Mouse (Mus musculus): ENCODE measurements at regions not wholly inside any gene's neighbourhood (a gene's known extent, or its start where the extent isn't known, plus 50 kb on each side); places are given as distances from the start of the nearest gene placed in this dataset.

GRCm38 (mm10) chr9:46581844-46582243 is 262.1 kb upstream of the 4931429L15Rik start:
- H3K4me2 ChIP-seq (ENCODE audit: low read depth, low read length): no peak overlapping the region
- ATAC-seq (ENCODE audit: low read depth): no peak

GRCm38 (mm10) chr9:46562301-46562700 is 242.5 kb upstream of the 4931429L15Rik start:
- H3K4me2 ChIP-seq (ENCODE audit: low read depth, low read length): no peak overlapping the region
- H3K4me3 ChIP-seq (ENCODE audit: low read depth, low read length): no peak overlapping the region
- H3K27ac ChIP-seq (replicated peaks; ENCODE audit: low read depth, low read length): no peak overlapping the region
- no peaks in the 10 kb centered on the region for H3K36me3 ChIP-seq (ENCODE audit: control insufficient read depth, insufficient read depth, low read length)
- ATAC-seq (ENCODE audit: low read depth): no peak
- no peaks in the 10 kb centered on the region for H3K4me1 ChIP-seq (ENCODE audit: control insufficient read depth, insufficient read depth, low read length)
- no peaks in the 10 kb centered on the region for H3K27me3 ChIP-seq (replicated peaks; ENCODE audit: control insufficient read depth, insufficient read depth, low read length)
- DNase-seq (ENCODE audit: low spot score): no peak
- H3K9me3 ChIP-seq (ENCODE audit: control insufficient read depth, low read length): no peaks in the 10 kb centered on the region
- WGBS: 93% methylated on average over 4 of the region's 4 CpGs
- no peak overlapping the region for H3K9ac ChIP-seq (ENCODE audit: low read depth, low read length)

More at GRCm38 (mm10) chr9:46581844-46582243, 262.1 kb upstream of the 4931429L15Rik start:
- Histone ChIP-seq H3K9me3 (ENCODE audit: control insufficient read depth, low read length) (peaks cover 14% of the 10 kb centered on the region), H3K27me3 (replicated peaks; ENCODE audit: control insufficient read depth, insufficient read depth, low read length) (no peaks in the 10 kb centered on the region), H3K4me1 (ENCODE audit: control insufficient read depth, insufficient read depth, low read length) (no peaks in the 10 kb centered on the region), H3K36me3 (ENCODE audit: control insufficient read depth, insufficient read depth, low read length) (no peaks in the 10 kb centered on the region), H3K9ac (ENCODE audit: low read depth, low read length) (no peak overlapping the region), H3K27ac (replicated peaks; ENCODE audit: low read depth, low read length) (no peak overlapping the region), H3K4me3 (ENCODE audit: low read depth, low read length) (no peak overlapping the region)
- 25% methylated on average over 4 of the region's 4 CpGs for WGBS
- DNase-seq (ENCODE audit: low spot score): no peak

GRCm38 (mm10) chr9:46558481-46558880 is 238.7 kb upstream of the 4931429L15Rik start:
- Histone ChIP-seq H3K9me3 (ENCODE audit: control insufficient read depth, low read length) (no peaks in the 10 kb centered on the region), H3K4me2 (ENCODE audit: low read depth, low read length) (no peak overlapping the region), H3K9ac (ENCODE audit: low read depth, low read length) (no peak overlapping the region), H3K4me1 (ENCODE audit: control insufficient read depth, insufficient read depth, low read length) (no peaks in the 10 kb centered on the region), H3K27ac (replicated peaks; ENCODE audit: low read depth, low read length) (no peak overlapping the region), H3K36me3 (ENCODE audit: control insufficient read depth, insufficient read depth, low read length) (no peaks in the 10 kb centered on the region), H3K4me3 (ENCODE audit: low read depth, low read length) (no peak overlapping the region), H3K27me3 (replicated peaks; ENCODE audit: control insufficient read depth, insufficient read depth, low read length) (no peaks in the 10 kb centered on the region)
- no peak for DNase-seq (ENCODE audit: low spot score)
- WGBS: 82% methylated on average over 5 of the region's 5 CpGs
- no peak for ATAC-seq (ENCODE audit: low read depth)

DNA sequence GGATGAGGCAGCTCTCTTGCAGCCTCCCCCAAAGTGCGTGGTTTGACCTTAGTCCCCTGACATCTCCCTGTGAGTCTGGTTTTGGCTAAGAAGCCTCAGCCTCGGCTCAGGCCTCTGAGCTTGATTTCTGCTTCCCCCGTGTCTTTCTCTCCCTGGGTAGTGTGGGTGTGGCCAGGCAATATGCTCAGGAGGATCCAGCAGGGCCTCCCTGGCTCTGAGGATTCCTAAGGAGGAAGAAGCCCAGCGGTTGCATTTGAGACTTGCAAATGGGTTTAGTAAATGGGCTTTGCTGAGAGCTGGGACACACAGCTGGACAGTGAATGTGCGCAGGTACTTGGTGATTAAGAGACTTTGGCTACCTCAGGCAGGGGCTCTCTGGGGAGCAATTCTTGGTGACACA is 238.0 kb upstream of the 4931429L15Rik start:
- no peaks in the 10 kb centered on the region; the same call in 1 of the 2 replicates for H3K4me1 ChIP-seq (ENCODE audit: control insufficient read depth, insufficient read depth, low read length)

GRCm38 (mm10) chr9:46555156-46555555 is 235.4 kb upstream of the 4931429L15Rik start:
- H3K4me3 ChIP-seq (ENCODE audit: low read depth, low read length): no peak overlapping the region
- no peaks in the 10 kb centered on the region; the same call in 1 of the 2 replicates for H3K4me1 ChIP-seq (ENCODE audit: control insufficient read depth, insufficient read depth, low read length)
- H3K27me3 ChIP-seq (replicated peaks; ENCODE audit: control insufficient read depth, insufficient read depth, low read length): no peaks in the 10 kb centered on the region
- WGBS: 51% methylated on average over 6 of the region's 6 CpGs
- H3K9ac ChIP-seq (ENCODE audit: low read depth, low read length): no peak overlapping the region
- H3K9me3 ChIP-seq (ENCODE audit: control insufficient read depth, low read length): no peaks in the 10 kb centered on the region
- no peak overlapping the region for H3K4me2 ChIP-seq (ENCODE audit: low read depth, low read length)
- no peak for DNase-seq (ENCODE audit: low spot score)
- no peaks in the 10 kb centered on the region for H3K36me3 ChIP-seq (ENCODE audit: control insufficient read depth, insufficient read depth, low read length)
- no peak overlapping the region for H3K27ac ChIP-seq (replicated peaks; ENCODE audit: low read depth, low read length)
- no peak for ATAC-seq (ENCODE audit: low read depth)

More for the DNA sequence above, 238.0 kb upstream of the 4931429L15Rik start:
- 29% methylated on average over 5 of the region's 5 CpGs for WGBS
- ATAC-seq (ENCODE audit: low read depth) (no peak), DNase-seq (ENCODE audit: low spot score) (no peak)
- Histone ChIP-seq H3K4me3 (ENCODE audit: low read depth, low read length) (no peak overlapping the region), H3K9me3 (ENCODE audit: control insufficient read depth, low read length) (no peaks in the 10 kb centered on the region), H3K27me3 (replicated peaks; ENCODE audit: control insufficient read depth, insufficient read depth, low read length) (no peaks in the 10 kb centered on the region), H3K36me3 (ENCODE audit: control insufficient read depth, insufficient read depth, low read length) (no peaks in the 10 kb centered on the region), H3K27ac (replicated peaks; ENCODE audit: low read depth, low read length) (no peak overlapping the region), H3K9ac (ENCODE audit: low read depth, low read length) (no peak overlapping the region), H3K4me2 (ENCODE audit: low read depth, low read length) (no peak overlapping the region)

- Histone ChIP-seq H3K4me3 (ENCODE audit: low read depth, low read length) (no peak overlapping the region), H3K9me3 (ENCODE audit: control insufficient read depth, low read length) (no peaks in the 10 kb centered on the region), H3K36me3 (ENCODE audit: control insufficient read depth, insufficient read depth, low read length) (no peaks in the 10 kb centered on the region), H3K4me2 (ENCODE audit: low read depth, low read length) (no peak overlapping the region), H3K9ac (ENCODE audit: low read depth, low read length) (no peak overlapping the region), H3K4me1 (ENCODE audit: control insufficient read depth, insufficient read depth, low read length) (no peaks in the 10 kb centered on the region; the same call in 1 of the 2 replicates), H3K27me3 (replicated peaks; ENCODE audit: control insufficient read depth, insufficient read depth, low read length) (no peaks in the 10 kb centered on the region), H3K27ac (replicated peaks; ENCODE audit: low read depth, low read length) (no peak overlapping the region)
- ATAC-seq (ENCODE audit: low read depth) (no peak), DNase-seq (ENCODE audit: low spot score) (no peak)
- 75% methylated on average over 6 of the region's 6 CpGs for WGBS
These were observed 234.9 kb upstream of the 4931429L15Rik start for GRCm38 (mm10) chr9:46554586-46555152.

DNA sequence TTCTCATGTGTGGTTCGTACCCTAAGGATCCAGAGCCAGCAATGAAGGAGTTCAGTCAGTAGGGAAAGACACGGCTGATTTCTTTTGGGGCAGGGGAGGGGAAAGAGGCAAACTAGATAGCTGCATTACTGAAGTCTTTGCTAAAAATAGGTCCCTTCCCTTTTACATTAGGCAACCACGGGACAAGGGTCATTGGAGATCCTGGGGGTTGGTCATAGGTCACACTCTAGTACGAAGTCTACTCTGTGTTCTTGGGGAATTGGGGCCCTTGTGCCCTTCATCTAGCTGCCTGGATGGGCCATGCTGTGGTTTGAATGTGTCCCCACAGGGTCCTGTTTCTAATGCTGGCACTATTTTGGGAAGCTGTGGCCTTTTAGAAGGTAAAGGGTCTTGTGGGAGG is 229.6 kb upstream of the 4931429L15Rik start:
- no peaks in the 10 kb centered on the region for H3K27me3 ChIP-seq (replicated peaks; ENCODE audit: control insufficient read depth, insufficient read depth, low read length)
- ATAC-seq (ENCODE audit: low read depth) (no peak), DNase-seq (ENCODE audit: low spot score) (no peak)
- no peaks in the 10 kb centered on the region for H3K9me3 ChIP-seq (ENCODE audit: control insufficient read depth, low read length)
- H3K36me3 ChIP-seq (ENCODE audit: control insufficient read depth, insufficient read depth, low read length): no peaks in the 10 kb centered on the region
- no peak overlapping the region for H3K4me2 ChIP-seq (ENCODE audit: low read depth, low read length)
- no peaks in the 10 kb centered on the region; the same call in 1 of the 2 replicates for H3K4me1 ChIP-seq (ENCODE audit: control insufficient read depth, insufficient read depth, low read length)
- H3K4me3 ChIP-seq (ENCODE audit: low read depth, low read length): no peak overlapping the region
- H3K9ac ChIP-seq (ENCODE audit: low read depth, low read length): no peak overlapping the region
- H3K27ac ChIP-seq (replicated peaks; ENCODE audit: low read depth, low read length): no peak overlapping the region
- 51% methylated on average over 4 of the region's 4 CpGs for WGBS

- WGBS: 93% methylated on average over 3 of the region's 3 CpGs
- Histone ChIP-seq H3K27ac (replicated peaks; ENCODE audit: low read depth, low read length) (no peak overlapping the region), H3K36me3 (ENCODE audit: control insufficient read depth, insufficient read depth, low read length) (no peaks in the 10 kb centered on the region), H3K9me3 (ENCODE audit: control insufficient read depth, low read length) (no peaks in the 10 kb centered on the region), H3K4me2 (ENCODE audit: low read depth, low read length) (no peak overlapping the region), H3K4me1 (ENCODE audit: control insufficient read depth, insufficient read depth, low read length) (no peaks in the 10 kb centered on the region), H3K27me3 (replicated peaks; ENCODE audit: control insufficient read depth, insufficient read depth, low read length) (no peaks in the 10 kb centered on the region), H3K4me3 (ENCODE audit: low read depth, low read length) (no peak overlapping the region), H3K9ac (ENCODE audit: low read depth, low read length) (no peak overlapping the region)
- DNase-seq (ENCODE audit: low spot score) (no peak), ATAC-seq (ENCODE audit: low read depth) (no peak)
These were observed 224.5 kb upstream of the 4931429L15Rik start for GRCm38 (mm10) chr9:46544326-46544725.

GRCm38 (mm10) chr9:46541001-46541400 is 221.2 kb upstream of the 4931429L15Rik start:
- no peak for DNase-seq (ENCODE audit: low spot score)
- no peaks in the 10 kb centered on the region for H3K27me3 ChIP-seq (replicated peaks; ENCODE audit: control insufficient read depth, insufficient read depth, low read length)
- no peak overlapping the region for H3K9ac ChIP-seq (ENCODE audit: low read depth, low read length)
- H3K4me3 ChIP-seq (ENCODE audit: low read depth, low read length): no peak overlapping the region
- ATAC-seq (ENCODE audit: low read depth): no peak
- H3K27ac ChIP-seq (replicated peaks; ENCODE audit: low read depth, low read length): no peak overlapping the region
- no peaks in the 10 kb centered on the region for H3K4me1 ChIP-seq (ENCODE audit: control insufficient read depth, insufficient read depth, low read length)
- no peaks in the 10 kb centered on the region for H3K36me3 ChIP-seq (ENCODE audit: control insufficient read depth, insufficient read depth, low read length)
- H3K9me3 ChIP-seq (ENCODE audit: control insufficient read depth, low read length): no peaks in the 10 kb centered on the region
- 28% methylated on average over 2 of the region's 2 CpGs for WGBS
- H3K4me2 ChIP-seq (ENCODE audit: low read depth, low read length): no peak overlapping the region

Measured in embryonic facial prominence, embryonic 14.5 days (tissue).